Mouse (Mus musculus): Measurements from ENCODE around the gene Nfix. TPM values are rescaled to one million over a fixed set of nuclear protein-coding genes. Genes with fewer than 3 reads are reported as not detected.

Nfix gene
- total and polyA plus RNA-seq, 3 experiments = 68.7 to 297 (median 274) TPM

- Histone ChIP-seq H3K9ac (ENCODE audit: low read depth, low read length) (no peak overlapping the region), H3K36me3 (ENCODE audit: control insufficient read depth, insufficient read depth, low read length) (peaks cover 9% of the 10 kb centered on the region), H3K27ac (peak overlapping the region; percentile 11), H3K27me3 (ENCODE audit: control insufficient read depth, insufficient read depth, low read length) (no peaks in the 10 kb centered on the region), H3K4me1 (ENCODE audit: control insufficient read depth, insufficient read depth, low read length) (peaks cover 25% of the 10 kb centered on the region), H3K79me2 (replicated peaks; ENCODE audit: control insufficient read depth, insufficient read depth, low read length) (no peaks in the 10 kb centered on the region), H3K4me3 (no peak overlapping the region)
- no peak for DNase-seq
- intact Hi-C loops (cut with DNase I) = no loop called here
- TF ChIP-seq CTCF (IDR thresholded peaks at IDR 0.05) (no peak), EP300 (IDR thresholded peaks at IDR 0.05; ENCODE audit: insufficient read depth, low read depth, low read length) (no peak), POLR2A (IDR thresholded peaks at IDR 0.05; ENCODE audit: insufficient read depth, low read depth, low read length) (no peak)
- 69% methylated on average over 5 of the region's 5 CpGs for WGBS
Measured at GRCm38 (mm10) chr8:84718959-84719690, 81.0 kb downstream of the Nfix start.

- H3K4me1 ChIP-seq (ENCODE audit: control insufficient read depth, insufficient read depth, low read length) = peaks cover 23% of the 10 kb centered on the region
- intact Hi-C loops (cut with DNase I) = no loop called here
- no peak for DNase-seq
- TF ChIP-seq POLR2A (IDR thresholded peaks at IDR 0.05; ENCODE audit: insufficient read depth, low read depth, low read length) (no peak), EP300 (IDR thresholded peaks at IDR 0.05; ENCODE audit: insufficient read depth, low read depth, low read length) (peak; percentile 77; the same call in 1 of the 2 replicates), CTCF (IDR thresholded peaks at IDR 0.05) (no peak)
- 69% methylated on average over 5 of the region's 5 CpGs for WGBS
- peaks cover 9% of the 10 kb centered on the region for H3K36me3 ChIP-seq (ENCODE audit: control insufficient read depth, insufficient read depth, low read length)
- no peak overlapping the region for H3K9ac ChIP-seq (ENCODE audit: low read depth, low read length)
- H3K79me2 ChIP-seq (replicated peaks; ENCODE audit: control insufficient read depth, insufficient read depth, low read length) = no peaks in the 10 kb centered on the region
- no peaks in the 10 kb centered on the region for H3K27me3 ChIP-seq (ENCODE audit: control insufficient read depth, insufficient read depth, low read length)
- peak overlapping the region; percentile 11 for H3K27ac ChIP-seq
- no peak overlapping the region for H3K4me3 ChIP-seq
Measured at GRCm38 (mm10) chr8:84718476-84718875, 81.7 kb downstream of the Nfix start.

GRCm38 (mm10) chr8:84716790-84717189, 83.4 kb downstream of the Nfix start:
- Histone ChIP-seq H3K27ac (no peak overlapping the region), H3K27me3 (ENCODE audit: control insufficient read depth, insufficient read depth, low read length) (no peaks in the 10 kb centered on the region), H3K36me3 (ENCODE audit: control insufficient read depth, insufficient read depth, low read length) (peaks cover 4% of the 10 kb centered on the region), H3K4me3 (no peak overlapping the region), H3K4me1 (ENCODE audit: control insufficient read depth, insufficient read depth, low read length) (peaks cover 16% of the 10 kb centered on the region), H3K9ac (ENCODE audit: low read depth, low read length) (no peak overlapping the region), H3K79me2 (replicated peaks; ENCODE audit: control insufficient read depth, insufficient read depth, low read length) (no peaks in the 10 kb centered on the region)
- intact Hi-C loops (cut with DNase I) = no loop called here
- WGBS = 84% methylated on average over 11 of the region's 11 CpGs
- TF ChIP-seq EP300 (IDR thresholded peaks at IDR 0.05; ENCODE audit: insufficient read depth, low read depth, low read length) = no peak
- TF ChIP-seq CTCF (IDR thresholded peaks at IDR 0.05) = no peak
- TF ChIP-seq POLR2A (IDR thresholded peaks at IDR 0.05; ENCODE audit: insufficient read depth, low read depth, low read length) = no peak
- DNase-seq = no peak

GRCm38 (mm10) chr8:84715893-84716468, 84.2 kb downstream of the Nfix start:
- intact Hi-C loops (cut with DNase I) = no loop called here
- no peak overlapping the region for H3K4me3 ChIP-seq
- no peak for TF ChIP-seq POLR2A (IDR thresholded peaks at IDR 0.05; ENCODE audit: insufficient read depth, low read depth, low read length)
- TF ChIP-seq EP300 (IDR thresholded peaks at IDR 0.05; ENCODE audit: insufficient read depth, low read depth, low read length) = no peak
- TF ChIP-seq CTCF (IDR thresholded peaks at IDR 0.05) = no peak
- peak overlapping the region; percentile 17 for H3K27ac ChIP-seq
- H3K36me3 ChIP-seq (ENCODE audit: control insufficient read depth, insufficient read depth, low read length) = peaks cover 4% of the 10 kb centered on the region
- no peaks in the 10 kb centered on the region for H3K27me3 ChIP-seq (ENCODE audit: control insufficient read depth, insufficient read depth, low read length)
- peaks cover 16% of the 10 kb centered on the region for H3K4me1 ChIP-seq (ENCODE audit: control insufficient read depth, insufficient read depth, low read length)
- DNase-seq = no peak
- H3K79me2 ChIP-seq (replicated peaks; ENCODE audit: control insufficient read depth, insufficient read depth, low read length) = no peaks in the 10 kb centered on the region
- no peak overlapping the region for H3K9ac ChIP-seq (ENCODE audit: low read depth, low read length)
- WGBS = 74% methylated on average over 27 of the region's 27 CpGs

GRCm38 (mm10) chr8:84714161-84714560, 86.0 kb downstream of the Nfix start:
- H3K27ac ChIP-seq = peak overlapping the region; percentile 75
- no peak overlapping the region for H3K9ac ChIP-seq (ENCODE audit: low read depth, low read length)
- TF ChIP-seq EP300 (IDR thresholded peaks at IDR 0.05; ENCODE audit: insufficient read depth, low read depth, low read length) = no peak
- TF ChIP-seq CTCF (IDR thresholded peaks at IDR 0.05) = no peak
- TF ChIP-seq POLR2A (IDR thresholded peaks at IDR 0.05; ENCODE audit: insufficient read depth, low read depth, low read length) = no peak
- H3K4me3 ChIP-seq = no peak overlapping the region
- DNase-seq = peak in 1 of 2 experiments; percentile 27
- intact Hi-C loops (cut with DNase I) = no loop called here
- WGBS = 70% methylated on average over 4 of the region's 4 CpGs
- no peaks in the 10 kb centered on the region for H3K27me3 ChIP-seq (ENCODE audit: control insufficient read depth, insufficient read depth, low read length)
- H3K4me1 ChIP-seq (ENCODE audit: control insufficient read depth, insufficient read depth, low read length) = peaks cover 17% of the 10 kb centered on the region
- H3K79me2 ChIP-seq (replicated peaks; ENCODE audit: control insufficient read depth, insufficient read depth, low read length) = no peaks in the 10 kb centered on the region
- peaks cover 3% of the 10 kb centered on the region for H3K36me3 ChIP-seq (ENCODE audit: control insufficient read depth, insufficient read depth, low read length)

- Histone ChIP-seq H3K4me1 (ENCODE audit: control insufficient read depth, insufficient read depth, low read length) (peaks cover 11% of the 10 kb centered on the region), H3K4me3 (no peak overlapping the region), H3K27ac (peak overlapping the region; percentile 75), H3K36me3 (ENCODE audit: control insufficient read depth, insufficient read depth, low read length) (0 out of 2 replicates have a peak, but pooled peaks cover 2% of the 10 kb centered on the region), H3K27me3 (ENCODE audit: control insufficient read depth, insufficient read depth, low read length) (no peaks in the 10 kb centered on the region), H3K79me2 (replicated peaks; ENCODE audit: control insufficient read depth, insufficient read depth, low read length) (no peaks in the 10 kb centered on the region), H3K9ac (ENCODE audit: low read depth, low read length) (peak overlapping the region; percentile 12; the same call in 1 of the 2 replicates)
- intact Hi-C loops (cut with DNase I) = no loop called here
- no peak for DNase-seq
- no peak for TF ChIP-seq EP300 (IDR thresholded peaks at IDR 0.05; ENCODE audit: insufficient read depth, low read depth, low read length)
- TF ChIP-seq POLR2A (IDR thresholded peaks at IDR 0.05; ENCODE audit: insufficient read depth, low read depth, low read length) = no peak
- no peak for TF ChIP-seq CTCF (IDR thresholded peaks at IDR 0.05)
- WGBS = 73% methylated on average over 4 of the region's 4 CpGs
Measured at GRCm38 (mm10) chr8:84713381-84713780, 86.8 kb downstream of the Nfix start.

Data from heart, adult 2 months (tissue).